Mouse (Mus musculus) adrenal gland, postnatal 36 days (tissue): ENCODE measurements around the gene Ror2. TPM values are rescaled to one million over a fixed set of nuclear protein-coding genes. Genes with fewer than 3 reads are reported as not detected.

Experiments
- DNase-seq, 2 experiments: peaks; one replicate each; pipeline ENCODE4 v3.0.0; 2021; ENCODE audit warnings: mixed read lengths in 1 of 2
- total RNA-seq, 2 experiments: library from RNA; stranded (reverse); gene quantifications; 2 replicates each; pipeline ENCODE4 v1.2.3; 2021

The Ror2 gene
- total RNA-seq, 2 experiments from 2014 or later, result 5.3 to 7.6 TPM

GRCm38 (mm10) chr13:53194306-53194705 lies 91.6 kb downstream of the Ror2 start:
- no peak for DNase-seq

DNA sequence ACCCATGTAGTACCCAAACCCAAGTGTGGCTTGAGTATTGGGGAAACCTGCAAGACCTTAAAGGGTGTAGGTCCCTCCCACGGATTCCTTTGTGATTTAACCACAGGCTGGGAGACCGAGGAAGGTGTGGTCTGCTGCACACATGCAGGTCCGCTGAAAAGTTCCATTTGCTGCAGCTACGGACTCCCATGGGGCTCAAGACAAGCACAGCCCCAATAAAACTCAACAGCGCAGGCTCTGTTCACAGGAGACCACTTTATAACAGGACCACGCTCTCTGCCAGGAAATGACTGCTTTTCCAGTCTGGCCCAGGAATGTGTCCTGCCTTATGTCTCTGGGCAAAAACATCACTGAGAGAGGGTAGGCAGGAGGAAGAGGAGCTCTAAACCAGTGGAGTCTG lies 92.2 kb downstream of the Ror2 start:
- DNase-seq, result no peak

GRCm38 (mm10) chr13:53192286-53192685 lies 93.6 kb downstream of the Ror2 start:
- no peak for DNase-seq

DNA sequence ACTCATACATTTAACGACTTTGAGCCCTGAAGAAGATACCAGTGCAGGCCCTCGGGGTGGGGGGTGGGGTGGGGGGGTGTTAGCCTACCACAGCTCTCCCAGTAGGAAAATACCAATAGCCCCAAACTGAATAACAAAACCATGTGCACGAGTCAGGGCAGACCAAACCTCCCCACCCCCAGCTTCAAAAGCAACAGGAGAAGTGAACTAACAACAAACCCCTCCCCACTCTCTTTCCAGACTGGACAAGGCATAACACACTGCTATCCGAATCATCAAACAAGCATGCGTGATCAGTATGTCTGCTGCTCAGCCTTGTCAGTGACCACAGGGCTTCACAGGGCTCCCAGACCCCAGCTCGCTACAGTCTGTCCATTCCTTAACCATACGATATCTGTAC lies 94.3 kb downstream of the Ror2 start:
- DNase-seq, result no peak

GRCm38 (mm10) chr13:53188935-53189334 lies 97.0 kb downstream of the Ror2 start:
- DNase-seq, result no peak

GRCm38 (mm10) chr13:53184858-53185257 lies 101.1 kb downstream of the Ror2 start:
- DNase-seq, result no peak

DNA sequence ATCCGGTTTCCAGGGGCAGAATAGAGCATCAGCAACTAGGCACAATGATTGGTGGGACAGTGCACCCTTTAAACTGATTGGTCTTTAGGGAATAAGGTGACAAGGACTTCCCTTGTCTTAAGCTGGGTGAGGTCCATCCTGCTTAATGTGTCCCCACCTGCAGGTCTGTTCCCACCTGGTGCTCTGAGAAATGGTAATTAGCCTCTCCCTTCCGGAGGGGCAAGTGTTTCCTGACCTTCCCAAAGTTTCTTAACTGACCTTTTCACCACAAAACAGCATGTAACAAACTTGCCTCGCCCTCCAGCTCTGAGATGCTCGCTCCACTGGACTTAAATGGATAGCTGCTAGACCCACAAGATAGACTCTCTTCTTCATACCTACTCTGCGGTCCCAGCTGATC lies 101.8 kb downstream of the Ror2 start:
- DNase-seq, result no peak

GRCm38 (mm10) chr13:53183161-53183577 lies 102.8 kb downstream of the Ror2 start:
- no peak for DNase-seq

- DNase-seq, result peak; percentile 20 to 46
Observed at GRCm38 (mm10) chr13:53178594-53178993, 107.3 kb downstream of the Ror2 start.

DNA sequence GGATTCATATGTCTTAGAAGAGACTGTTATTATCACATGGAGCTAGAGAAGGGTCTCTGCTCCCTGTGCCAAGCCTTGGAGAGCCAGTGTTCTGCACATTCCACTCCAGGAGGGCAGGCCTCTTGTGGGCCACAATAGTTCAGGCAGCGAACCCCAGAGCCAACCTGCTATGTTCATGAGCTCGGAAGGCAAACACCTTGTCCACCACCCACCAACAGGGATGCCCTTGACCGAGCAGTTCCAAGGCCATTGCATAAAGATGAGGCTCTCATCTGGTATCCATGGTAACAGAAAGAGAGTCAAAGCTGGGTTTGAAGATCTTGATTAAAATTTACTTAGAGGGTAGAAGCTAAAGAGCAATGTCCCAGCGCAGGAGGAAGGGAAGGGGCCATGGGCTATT lies 107.8 kb downstream of the Ror2 start:
- DNase-seq, result peak in 1 of 2 experiments; percentile 19

DNA sequence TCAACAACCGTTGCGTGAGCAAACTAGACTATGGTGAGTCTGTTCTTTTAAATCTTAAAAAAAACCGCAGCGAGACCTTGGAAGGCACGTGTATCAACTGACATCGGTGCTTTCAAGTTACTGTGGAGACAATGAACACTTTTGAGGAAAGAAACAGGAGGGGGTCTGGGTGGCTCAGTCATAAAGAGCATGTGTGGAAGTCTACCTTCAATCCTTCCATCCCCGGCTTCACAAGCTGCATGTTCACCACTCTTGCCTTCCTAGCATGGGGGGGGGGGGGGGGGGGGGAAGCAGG lies 108.6 kb downstream of the Ror2 start:
- DNase-seq, result peak in 1 of 2 experiments; percentile 23

DNA sequence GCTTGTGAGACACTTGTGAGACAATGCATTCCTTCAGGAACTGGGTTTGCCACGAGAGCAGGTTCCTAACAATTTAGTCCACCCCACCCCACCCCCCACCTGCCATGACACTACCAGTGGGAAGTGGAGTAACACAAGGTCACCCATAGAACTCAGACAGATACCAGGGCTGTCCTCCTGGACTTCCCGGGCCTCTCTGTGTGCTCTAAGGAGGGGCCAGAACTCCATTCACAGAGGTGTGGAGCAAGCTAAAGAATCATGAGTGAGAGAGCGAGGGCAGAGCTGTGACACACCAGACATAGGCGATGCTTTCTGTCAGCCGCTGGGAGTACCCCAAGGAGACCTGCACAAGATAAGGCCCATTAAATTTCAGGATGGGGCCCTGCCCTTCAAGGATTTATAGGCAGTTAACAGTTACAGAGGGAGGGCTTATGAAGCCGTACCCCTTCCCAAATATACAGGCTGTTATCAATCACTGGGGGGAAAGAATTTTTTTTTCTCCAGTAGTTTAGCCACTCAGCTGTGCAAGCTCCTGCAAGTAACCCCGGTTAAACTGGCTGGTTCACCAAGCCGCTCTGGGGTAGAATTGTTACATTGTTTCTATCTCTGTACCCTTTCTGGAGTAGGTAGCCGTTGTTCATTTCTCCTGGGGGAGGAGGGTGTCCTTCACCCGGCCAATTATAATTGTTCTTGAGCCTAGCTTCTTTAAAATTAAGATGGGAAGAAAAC lies 109.1 kb downstream of the Ror2 start:
- DNase-seq, result no peak

DNA sequence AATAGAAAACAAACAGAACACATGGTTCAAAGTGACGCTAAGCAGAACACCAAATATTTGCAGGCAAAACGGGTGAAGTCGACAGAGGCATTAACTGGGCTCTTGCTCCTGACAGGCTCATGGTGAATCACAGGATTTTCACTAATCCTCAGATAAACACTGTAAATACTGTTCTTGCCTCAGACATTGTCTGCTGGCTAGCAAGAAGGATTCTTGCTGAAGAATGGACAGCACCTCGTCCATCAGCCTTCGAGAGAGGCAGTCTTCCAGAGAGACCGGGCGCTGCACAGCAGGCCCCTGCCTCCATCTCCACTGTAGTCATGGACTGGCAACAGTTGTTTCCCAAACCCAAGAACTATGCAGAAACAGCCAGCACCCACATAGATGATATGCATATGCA lies 110.9 kb downstream of the Ror2 start:
- DNase-seq, result no peak

DNA sequence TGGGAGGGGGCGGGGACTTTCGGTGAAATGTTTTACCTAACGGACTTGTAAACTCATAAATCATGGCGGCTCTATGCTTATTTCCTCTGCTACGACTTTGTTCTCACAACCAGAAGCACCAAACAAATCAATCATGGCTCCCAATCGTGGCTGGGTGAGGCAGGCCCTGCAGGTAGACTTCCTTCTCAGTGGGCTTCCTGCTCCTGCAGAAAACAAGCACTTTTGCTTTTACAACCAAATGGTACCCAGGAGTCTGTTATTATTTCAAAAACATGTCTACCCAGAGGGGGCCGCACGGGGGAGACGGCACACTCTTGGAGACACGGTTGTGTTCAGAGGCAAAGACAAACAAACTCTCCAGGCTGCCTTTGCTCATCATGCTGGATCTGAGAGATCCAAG lies 122.3 kb downstream of the Ror2 start:
- no peak for DNase-seq

- no peak for DNase-seq
Observed at GRCm38 (mm10) chr13:53163060-53163459, 122.9 kb downstream of the Ror2 start.

GRCm38 (mm10) chr13:53159501-53159900 lies 126.4 kb downstream of the Ror2 start:
- DNase-seq, result no peak

DNA sequence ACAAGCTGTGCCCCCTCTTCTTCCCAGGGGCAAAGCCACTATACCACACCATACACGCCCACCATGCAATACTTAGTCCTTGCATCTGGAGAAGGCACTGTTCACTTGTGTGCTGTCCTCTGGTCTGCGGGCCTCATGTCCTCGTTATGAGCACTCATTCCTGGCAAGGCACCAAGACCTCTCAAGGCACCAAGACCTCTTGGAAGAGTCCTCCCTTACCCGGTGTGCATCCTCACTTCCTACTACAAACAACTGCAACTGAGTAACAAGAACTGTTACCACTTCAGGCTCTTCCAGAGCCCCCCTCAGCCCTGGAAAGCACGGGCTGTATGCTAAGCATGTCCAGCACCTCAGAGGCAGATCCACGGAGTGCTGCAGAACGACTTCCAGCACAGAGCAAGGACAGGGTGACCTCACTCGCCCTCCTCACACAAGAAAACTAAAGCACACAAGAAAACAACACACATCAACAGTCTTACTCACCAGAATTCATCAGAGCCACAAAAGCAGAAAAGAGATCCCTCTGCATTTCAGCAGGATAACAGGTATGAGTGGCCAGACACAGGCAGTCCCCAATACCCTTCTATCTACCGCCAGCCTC lies 127.4 kb downstream of the Ror2 start:
- peak; percentile 49 to 59 for DNase-seq

DNA sequence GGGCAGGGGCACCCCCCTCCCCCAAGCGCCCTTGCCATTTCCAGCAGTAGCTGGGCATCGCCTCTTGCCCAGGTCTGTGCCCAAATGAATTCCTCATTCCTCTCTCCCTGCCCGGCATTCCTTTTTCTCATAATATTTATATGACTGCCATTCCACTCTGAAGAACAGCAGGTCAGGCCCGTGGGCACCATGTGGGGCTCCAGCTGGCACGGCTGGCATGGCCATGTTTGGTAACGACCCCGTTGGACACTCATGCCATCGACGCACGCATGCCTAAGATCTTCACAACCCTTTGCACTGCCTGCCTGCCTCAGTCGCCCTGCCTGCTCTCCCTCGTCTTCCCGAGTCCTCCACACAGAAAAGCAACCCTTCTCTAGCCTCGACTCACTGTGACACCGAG lies 129.0 kb downstream of the Ror2 start:
- no peak for DNase-seq

DNA sequence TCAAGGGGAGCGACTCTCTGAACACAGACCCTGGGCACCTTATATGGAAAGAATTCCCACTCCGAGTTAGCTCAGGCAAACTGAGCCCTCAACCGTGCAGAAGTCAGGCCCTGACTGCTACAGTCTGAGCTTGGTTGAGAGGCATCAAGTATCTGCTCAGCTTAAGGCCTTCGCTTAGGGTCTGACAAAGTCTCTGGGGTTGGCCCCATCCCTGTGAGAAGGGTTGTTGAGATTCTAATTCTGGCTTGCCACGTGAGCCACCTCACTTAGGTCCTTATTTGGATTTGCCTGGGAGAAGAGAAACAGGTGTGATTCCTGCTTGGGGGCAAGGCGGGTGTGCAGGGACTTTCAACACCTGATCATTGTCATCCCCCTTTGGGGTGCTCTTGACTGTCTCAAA lies 129.6 kb downstream of the Ror2 start:
- DNase-seq, result no peak

DNA sequence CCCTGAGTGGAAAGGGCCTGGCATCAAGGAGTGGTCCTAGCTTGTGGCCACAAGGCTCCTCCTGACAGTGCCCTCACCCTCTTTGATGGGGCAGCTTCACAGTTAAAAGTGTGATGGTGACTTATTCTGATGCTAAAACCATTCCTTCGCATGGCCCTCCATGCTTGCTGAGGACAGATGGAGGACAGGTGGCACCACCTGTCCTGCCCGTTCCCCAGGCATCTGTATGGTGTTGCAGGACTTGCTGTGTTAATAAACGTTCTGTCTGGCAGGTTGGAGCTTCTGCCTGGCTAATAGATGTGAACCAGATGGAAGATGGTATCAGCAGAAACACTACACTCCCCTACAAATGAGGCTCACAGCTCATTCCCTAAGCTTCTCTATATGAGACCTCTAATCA lies 140.4 kb downstream of the Ror2 start:
- DNase-seq, result no peak

- no peak for DNase-seq
Observed at GRCm38 (mm10) chr13:53143076-53143475, 142.8 kb downstream of the Ror2 start.

GRCm38 (mm10) chr13:53142268-53142667 lies 143.7 kb downstream of the Ror2 start:
- peak in 1 of 2 experiments; percentile 55 for DNase-seq

- no peak for DNase-seq
Observed at GRCm38 (mm10) chr13:53140298-53140697, 145.6 kb downstream of the Ror2 start.

- DNase-seq, result no peak
Observed at GRCm38 (mm10) chr13:53130567-53130966, 155.4 kb downstream of the Ror2 start.
